Mouse (Mus musculus): ENCODE results near the gene Men1.
A peak's percentile ranks its signal among the peaks of the same experiment; 100 is the strongest.

The Men1 gene

GRCm38 (mm10) chr19:6372433-6372832, 37.7 kb downstream of the Men1 start:
- no peak for DNase-seq

DNA sequence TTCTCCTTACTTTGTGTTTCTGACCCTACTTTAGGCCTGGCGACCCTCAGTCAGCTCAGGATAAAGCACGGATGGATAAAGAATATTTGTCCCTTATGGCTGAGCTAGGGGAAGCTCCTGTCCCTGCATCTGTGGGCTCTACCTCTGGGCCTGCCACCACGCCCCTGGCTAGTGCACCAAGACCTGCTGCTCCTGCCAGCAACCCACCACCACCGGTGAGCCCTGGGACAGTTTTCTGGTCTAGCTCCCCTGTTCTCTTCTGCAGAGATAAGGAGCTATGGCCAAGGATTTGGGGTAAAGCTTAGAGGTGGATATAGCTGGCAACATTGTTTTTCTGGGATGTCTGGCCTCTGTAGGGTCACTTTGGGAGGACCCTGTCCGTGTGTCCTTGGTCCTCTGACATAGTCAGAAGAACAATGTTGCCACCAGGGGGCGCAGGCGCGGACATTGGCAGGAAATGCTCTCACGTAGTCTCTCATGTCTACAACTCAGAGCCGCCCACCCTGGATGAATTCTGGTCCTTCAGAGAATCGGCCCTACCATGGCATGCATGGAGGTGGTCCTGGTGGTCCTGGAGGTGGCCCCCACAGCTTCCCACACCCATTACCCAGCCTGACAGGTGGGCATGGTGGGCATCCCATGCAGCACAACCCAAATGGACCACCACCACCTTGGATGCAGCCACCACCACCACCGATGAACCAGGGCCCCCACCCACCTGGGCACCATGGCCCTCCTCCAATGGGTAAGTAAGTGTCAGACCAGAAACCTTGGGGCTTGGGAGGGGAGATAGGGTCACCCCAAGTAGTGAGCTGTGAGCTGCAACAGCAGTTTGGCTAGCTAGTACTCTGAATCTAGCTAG, 39.0 kb downstream of the Men1 start:
- DNase-seq: peak; percentile 77

DNA sequence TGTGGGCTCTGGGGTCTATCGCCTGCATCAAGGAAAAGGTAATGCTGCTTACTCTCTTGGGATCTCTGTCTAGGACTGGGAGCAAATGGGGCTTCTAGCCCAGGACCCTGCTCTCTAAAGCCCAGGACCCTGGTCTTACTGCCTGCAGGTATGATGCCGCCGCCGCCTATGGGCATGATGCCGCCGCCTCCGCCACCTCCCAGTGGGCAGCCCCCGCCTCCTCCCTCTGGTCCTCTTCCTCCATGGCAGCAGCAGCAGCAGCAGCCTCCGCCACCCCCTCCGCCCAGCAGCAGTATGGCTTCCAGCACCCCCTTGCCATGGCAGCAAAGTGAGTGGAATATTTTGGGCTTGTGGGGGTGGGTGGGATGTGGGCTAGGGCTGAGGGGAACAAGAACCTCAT, 39.8 kb downstream of the Men1 start:
- DNase-seq: no peak

- DNase-seq: no peak
These were observed 40.9 kb downstream of the Men1 start for GRCm38 (mm10) chr19:6375423-6376254.

DNA sequence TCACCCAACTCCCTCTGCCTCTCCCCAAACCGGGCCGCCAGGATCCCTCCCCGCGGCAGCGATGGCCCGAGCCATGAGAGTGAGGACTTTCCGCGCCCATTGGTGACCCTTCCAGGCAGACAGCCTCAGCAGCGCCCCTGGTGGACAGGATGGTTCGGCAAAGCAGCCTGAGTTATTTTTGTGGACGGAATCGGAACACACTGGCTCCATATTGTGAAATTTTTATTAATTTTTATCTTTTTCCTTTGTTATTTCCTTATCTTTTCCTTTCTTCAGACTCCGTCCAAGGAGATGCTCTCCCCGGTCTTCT, 41.4 kb downstream of the Men1 start:
- peak; percentile 51 for DNase-seq

DNA sequence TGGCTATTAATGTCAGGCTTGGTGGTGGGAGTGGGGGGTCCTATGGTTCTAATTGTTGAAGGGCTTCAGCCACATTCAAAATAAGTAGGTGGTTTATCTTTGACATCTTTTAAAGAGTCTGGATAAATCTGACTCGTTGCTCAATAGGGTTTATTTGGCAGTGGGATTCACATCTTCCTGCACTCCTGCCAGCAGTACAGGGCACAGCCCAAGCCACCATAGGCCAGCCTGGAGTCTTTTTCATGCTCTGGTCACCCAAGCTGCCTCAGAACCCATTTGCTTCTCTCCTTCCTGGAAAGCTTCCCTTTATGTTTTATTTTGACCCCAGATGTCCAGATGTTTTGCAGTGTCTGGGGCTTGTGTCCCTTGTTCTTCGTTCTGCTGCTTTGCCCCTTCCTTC, 41.9 kb downstream of the Men1 start:
- no peak for DNase-seq

- no peak for DNase-seq
These were observed 42.7 kb downstream of the Men1 start for GRCm38 (mm10) chr19:6377327-6378040.

GRCm38 (mm10) chr19:6380411-6381166, 45.8 kb downstream of the Men1 start:
- no peak for DNase-seq

DNA sequence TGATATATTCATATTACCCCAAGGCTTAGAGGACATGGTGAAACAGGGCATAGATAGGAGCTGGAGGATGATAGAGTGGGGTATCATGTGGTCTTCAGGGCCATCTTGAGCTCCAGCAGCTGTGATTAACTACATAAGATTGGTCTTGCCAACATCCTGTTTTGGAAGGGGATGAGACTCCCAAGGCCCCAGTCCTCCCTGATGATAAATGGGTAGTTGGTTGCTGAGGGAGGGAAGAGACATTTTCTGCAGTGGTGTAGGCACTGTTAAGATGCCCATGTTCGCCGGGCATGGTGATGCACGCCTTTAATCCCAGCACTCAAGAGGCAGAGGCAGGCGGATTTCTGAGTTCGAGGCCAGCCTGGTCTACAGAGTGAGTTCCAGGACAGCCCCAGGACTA, 46.5 kb downstream of the Men1 start:
- no peak for DNase-seq

GRCm38 (mm10) chr19:6382323-6382924, 47.6 kb downstream of the Men1 start:
- no peak for DNase-seq

GRCm38 (mm10) chr19:6383470-6383869, 48.7 kb downstream of the Men1 start:
- DNase-seq: no peak

- DNase-seq: peak; percentile 62
These were observed 49.3 kb downstream of the Men1 start, which contains the start of gene Pygm for GRCm38 (mm10) chr19:6384128-6384527. Pygm (plus strand) TSS chr19:6384399.

DNA sequence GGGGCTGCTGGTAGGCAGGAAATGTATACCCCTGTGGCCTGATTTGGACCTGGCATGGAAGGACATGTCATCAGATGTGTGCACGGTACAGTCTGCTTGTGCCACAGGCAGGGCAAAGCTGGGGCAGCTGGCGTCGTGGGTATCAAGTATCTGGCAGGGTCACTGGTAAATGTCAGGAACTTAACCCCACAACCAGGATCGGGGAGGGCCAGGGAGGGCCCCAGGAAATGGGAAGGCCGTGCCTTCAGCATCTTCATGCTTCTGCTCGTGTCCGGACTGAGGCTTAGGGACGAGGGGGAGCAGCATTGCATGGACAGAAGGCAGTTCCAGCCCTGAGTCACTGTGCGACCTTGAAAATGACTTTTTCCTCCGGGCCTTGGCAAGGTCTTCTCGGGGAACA, 50.2 kb downstream of the Men1 start:
- DNase-seq: no peak

DNA sequence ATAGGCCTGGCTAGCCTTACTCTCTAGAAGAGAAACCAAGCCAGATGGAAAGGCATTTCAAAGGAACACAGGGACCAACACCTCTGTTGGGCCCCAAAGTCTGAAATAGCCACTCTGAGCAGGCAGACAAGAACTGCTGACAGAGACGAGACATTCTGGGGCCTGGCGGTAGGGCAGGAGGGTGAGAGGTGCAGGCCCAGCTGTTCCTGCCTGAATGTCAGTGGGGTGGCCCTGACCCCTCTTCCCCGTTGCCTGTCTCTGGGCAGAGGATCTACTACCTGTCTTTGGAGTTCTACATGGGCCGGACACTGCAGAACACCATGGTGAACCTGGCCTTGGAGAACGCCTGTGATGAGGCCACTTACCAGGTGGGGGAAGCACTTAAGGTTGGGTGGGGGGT, 50.6 kb downstream of the Men1 start:
- no peak for DNase-seq

GRCm38 (mm10) chr19:6385821-6386220, 51.0 kb downstream of the Men1 start:
- no peak for DNase-seq

GRCm38 (mm10) chr19:6386234-6386633, 51.5 kb downstream of the Men1 start:
- DNase-seq: no peak

DNA sequence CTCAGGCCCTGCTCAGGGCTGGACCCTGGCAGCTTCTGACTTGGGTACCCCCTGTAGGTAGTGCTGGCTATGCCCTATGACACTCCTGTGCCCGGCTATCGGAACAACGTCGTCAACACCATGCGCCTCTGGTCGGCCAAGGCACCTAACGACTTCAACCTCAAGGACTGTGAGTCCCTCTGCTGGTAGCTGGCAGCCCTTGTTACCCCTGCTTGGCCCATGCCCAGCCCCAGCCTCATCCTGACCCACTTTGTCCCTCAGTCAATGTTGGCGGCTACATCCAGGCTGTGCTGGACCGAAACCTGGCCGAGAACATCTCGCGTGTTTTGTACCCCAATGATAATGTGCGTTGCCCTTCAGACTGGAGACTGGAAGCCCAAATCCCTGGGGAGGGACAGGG, 53.2 kb downstream of the Men1 start:
- no peak for DNase-seq

DNA sequence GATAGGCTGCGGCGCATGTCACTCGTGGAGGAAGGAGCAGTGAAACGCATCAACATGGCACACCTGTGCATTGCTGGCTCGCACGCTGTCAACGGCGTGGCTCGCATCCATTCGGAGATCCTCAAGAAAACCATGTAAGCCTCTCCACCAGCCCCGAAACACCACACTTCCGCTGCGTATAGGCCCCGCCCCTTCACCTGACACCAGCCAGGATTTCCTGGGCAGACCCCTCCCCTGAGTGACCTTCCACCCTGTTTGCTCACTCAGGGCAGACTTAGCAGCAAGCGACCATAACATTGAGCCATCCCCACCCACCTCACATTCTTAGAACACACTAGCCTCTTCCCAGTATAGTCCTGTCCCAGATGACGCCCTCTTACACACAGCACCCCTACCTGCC, 55.0 kb downstream of the Men1 start:
- DNase-seq: no peak

DNA sequence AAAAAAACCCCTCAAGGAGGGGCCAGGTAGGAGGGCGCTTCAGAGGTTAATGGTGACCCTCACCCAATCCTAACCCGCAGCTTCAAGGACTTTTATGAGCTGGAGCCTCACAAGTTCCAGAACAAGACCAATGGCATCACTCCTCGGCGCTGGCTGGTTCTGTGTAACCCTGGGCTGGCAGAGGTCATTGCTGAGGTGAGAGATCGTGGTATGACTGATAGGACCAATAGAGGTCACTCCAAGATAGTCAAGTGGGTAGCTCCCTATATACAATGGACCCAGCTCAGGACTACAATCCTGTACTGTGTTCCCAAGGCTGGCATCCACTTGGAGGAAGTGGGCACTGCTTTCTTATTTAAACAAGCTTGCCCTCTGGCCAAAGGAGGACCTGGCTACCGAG, 55.5 kb downstream of the Men1 start:
- no peak for DNase-seq
